In the genomic region with DNA sequence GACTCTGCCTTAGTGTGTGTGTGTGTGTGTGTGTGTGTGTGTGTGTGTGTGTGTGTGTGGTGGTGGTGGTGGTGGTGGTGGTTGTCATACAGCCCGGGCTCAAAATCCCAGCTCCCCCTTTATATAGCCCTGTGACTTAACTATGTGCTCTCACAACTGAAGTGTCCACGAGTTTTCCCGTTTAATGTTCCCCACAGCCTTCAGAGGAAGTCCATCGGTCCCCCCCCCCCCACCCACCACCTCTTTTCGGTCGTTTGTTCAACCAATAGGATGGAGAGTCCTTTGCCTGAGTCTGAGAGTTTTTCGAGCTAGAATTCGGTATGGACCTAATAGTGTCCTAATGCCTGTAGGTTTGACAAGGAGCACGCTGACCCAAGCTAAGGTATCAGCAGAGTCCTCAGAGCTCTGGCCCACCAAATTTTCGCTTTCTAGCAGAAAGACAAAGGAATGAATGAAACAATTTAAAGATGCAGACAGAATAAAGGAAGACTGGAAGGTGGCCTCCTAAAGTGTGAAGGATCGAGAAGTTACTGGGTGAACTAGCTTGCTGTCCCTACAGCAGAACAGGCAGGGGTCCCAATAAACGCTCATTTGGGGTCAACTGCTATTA, we compare ENCODE assay signal across 8 mouse cellular contexts. TPM values are rescaled to one million over a fixed set of nuclear protein-coding genes. Genes with fewer than 3 reads are reported as not detected.
A peak's percentile ranks its signal among the peaks of the same experiment; 100 is the strongest.
DNase-seq lines count a peak whose midpoint lies in the region; ATAC-seq and TF ChIP-seq lines count a peak whose summit lies in the region.

No protein-coding gene starts in this region.

- no peak for TF ChIP-seq CTCF in midbrain, postnatal 0 days (IDR thresholded peaks at IDR 0.05)

- peak overlapping the region; percentile 84 for H3K4me2 ChIP-seq in kidney, embryonic 15.5 days
- peak overlapping the region; percentile 68 for H3K4me2 ChIP-seq in embryonic facial prominence, embryonic 11.5 days (ENCODE audit: low read depth, low read length)
- peak overlapping the region; percentile 92 for H3K4me2 ChIP-seq in intestine, embryonic 14.5 days (ENCODE audit: low read length)
- H3K4me2 ChIP-seq in midbrain, postnatal 0 days (ENCODE audit: low read depth, low read length, poor library complexity, severe bottlenecking), result peak overlapping the region; percentile 95

- H3K9me3 ChIP-seq in kidney, embryonic 15.5 days (replicated peaks), result no peaks in the 10 kb centered on the region
- H3K9me3 ChIP-seq in embryonic facial prominence, embryonic 11.5 days (replicated peaks; ENCODE audit: control insufficient read depth, low read length), result no peaks in the 10 kb centered on the region
- H3K9me3 ChIP-seq in intestine, embryonic 14.5 days (ENCODE audit: control insufficient read depth, low read length), result no peaks in the 10 kb centered on the region
- H3K9me3 ChIP-seq in midbrain, postnatal 0 days (ENCODE audit: low read length), result no peaks in the 10 kb centered on the region

- H3K27me3 ChIP-seq in kidney, embryonic 15.5 days, result no peaks in the 10 kb centered on the region
- H3K27me3 ChIP-seq in embryonic facial prominence, embryonic 11.5 days (ENCODE audit: control insufficient read depth, insufficient read depth, low read length), result no peaks in the 10 kb centered on the region
- no peaks in the 10 kb centered on the region for H3K27me3 ChIP-seq in intestine, embryonic 14.5 days (replicated peaks; ENCODE audit: control insufficient read depth, insufficient read depth, low read length)
- peaks cover 11% of the 10 kb centered on the region for H3K27me3 ChIP-seq in midbrain, postnatal 0 days (ENCODE audit: insufficient read depth, low read length)

- peaks cover 72% of the 10 kb centered on the region for H3K4me1 ChIP-seq in kidney, embryonic 15.5 days
- H3K4me1 ChIP-seq in embryonic facial prominence, embryonic 11.5 days (ENCODE audit: control insufficient read depth, insufficient read depth, low read length), result peaks cover 2% of the 10 kb centered on the region; the same call in 1 of the 2 replicates
- peaks cover 41% of the 10 kb centered on the region for H3K4me1 ChIP-seq in intestine, embryonic 14.5 days (replicated peaks; ENCODE audit: control insufficient read depth, insufficient read depth, low read length)
- H3K4me1 ChIP-seq in midbrain, postnatal 0 days (ENCODE audit: insufficient read depth, low read length), result peaks cover 14% of the 10 kb centered on the region; the same call in 1 of the 2 replicates

- no peak for ATAC-seq in kidney, embryonic 15.5 days (replicated peaks; ENCODE audit: low FRiP score)
- no peak for ATAC-seq in embryonic facial prominence, embryonic 11.5 days (replicated peaks; ENCODE audit: insufficient number of reproducible peaks, low FRiP score, low TSS enrichment, low read depth)
- no peak for ATAC-seq in intestine, embryonic 14.5 days (replicated peaks; ENCODE audit: low FRiP score, low TSS enrichment, low read depth)
- no peak for ATAC-seq in midbrain, postnatal 0 days (ENCODE audit: low FRiP score)
- ATAC-seq in activated CD4-positive, CD25-positive, alpha-beta regulatory T cell, adult 4 months, result no peak

- peak overlapping the region; percentile 66 for H3K9ac ChIP-seq in kidney, embryonic 15.5 days
- peak overlapping the region; percentile 77 for H3K9ac ChIP-seq in embryonic facial prominence, embryonic 11.5 days (replicated peaks; ENCODE audit: low read length)
- H3K9ac ChIP-seq in intestine, embryonic 14.5 days (ENCODE audit: low read length), result peak overlapping the region; percentile 81
- H3K9ac ChIP-seq in midbrain, postnatal 0 days (replicated peaks; ENCODE audit: low read length, poor library complexity, severe bottlenecking), result peak overlapping the region; percentile 72; the same call in 1 of the 2 replicates

- H3K4me3 ChIP-seq in kidney, embryonic 15.5 days (replicated peaks), result peak overlapping the region; percentile 62
- peak overlapping the region; percentile 65 for H3K4me3 ChIP-seq in embryonic facial prominence, embryonic 11.5 days (ENCODE audit: low read depth, low read length)
- peak overlapping the region; percentile 98 for H3K4me3 ChIP-seq in intestine, embryonic 14.5 days (ENCODE audit: low read depth, low read length)
- peak overlapping the region; percentile 62 for H3K4me3 ChIP-seq in midbrain, postnatal 0 days (ENCODE audit: low read depth, low read length)

- H3K27ac ChIP-seq in kidney, embryonic 15.5 days, result peak overlapping the region; percentile 94
- H3K27ac ChIP-seq in embryonic facial prominence, embryonic 11.5 days (replicated peaks; ENCODE audit: low read depth, low read length), result no peak overlapping the region
- H3K27ac ChIP-seq in intestine, embryonic 14.5 days (ENCODE audit: low read depth), result no peak overlapping the region
- H3K27ac ChIP-seq in midbrain, postnatal 0 days (ENCODE audit: low read depth, low read length), result peak overlapping the region; percentile 85

- WGBS in kidney, embryonic 15.5 days, result 28% methylated on average over 11 of the region's 12 CpGs
- 40% methylated on average over 12 of the region's 12 CpGs for WGBS in embryonic facial prominence, embryonic 11.5 days
- 34% methylated on average over 12 of the region's 12 CpGs for WGBS in intestine, embryonic 14.5 days
- 34% methylated on average over 12 of the region's 12 CpGs for WGBS in midbrain, postnatal 0 days

- DNase-seq in kidney, postnatal 10 days, result no peak
- DNase-seq in embryonic facial prominence, embryonic 11.5 days (ENCODE audit: low spot score), result no peak
- no peak for DNase-seq in intestine, embryonic 14.5 days (ENCODE audit: low spot score)
- DNase-seq in midbrain, postnatal 0 days (ENCODE audit: low spot score), result no peak
- DNase-seq in thymus, postnatal 0 days (ENCODE audit: low spot score), result no peak
- DNase-seq in kidney, adult 9 months, result no peak

- peaks cover 16% of the 10 kb centered on the region for H3K36me3 ChIP-seq in kidney, embryonic 15.5 days
- no peaks in the 10 kb centered on the region for H3K36me3 ChIP-seq in embryonic facial prominence, embryonic 11.5 days (replicated peaks; ENCODE audit: control insufficient read depth, insufficient read depth, low read depth, low read length)
- H3K36me3 ChIP-seq in intestine, embryonic 14.5 days (ENCODE audit: control insufficient read depth, insufficient read depth, low read length), result peaks cover 22% of the 10 kb centered on the region
- peaks cover 13% of the 10 kb centered on the region for H3K36me3 ChIP-seq in midbrain, postnatal 0 days (ENCODE audit: insufficient read depth, low read length)

RNA-seq across cellular contexts. Expression of a gene that starts 1.1 kb away (rescaled TPM):
- polyA plus RNA-seq in kidney, embryonic 15.5 days (2015; fragmentation: Nextera tagmentation; extraction: Ambion mirVana), result 139 and 160 TPM in 2 replicates
- polyA plus RNA-seq in embryonic facial prominence, embryonic 11.5 days (2014; fragmentation: Nextera tagmentation; extraction: Ambion mirVana), result 247 and 268 TPM in 2 replicates
- polyA plus RNA-seq in intestine, embryonic 14.5 days (2014; fragmentation: Nextera tagmentation; extraction: Ambion mirVana), result 111 and 199 TPM in 2 replicates
- total RNA-seq in midbrain, postnatal 0 days (2014; rRNA removed), result 137 and 150 TPM in 2 replicates
- polyA plus RNA-seq in midbrain, postnatal 0 days (2015; fragmentation: Nextera tagmentation; extraction: Ambion mirVana), result 143 and 144 TPM in 2 replicates
- polyA plus RNA-seq in thymus, postnatal 0 days (2015; fragmentation: Nextera tagmentation; extraction: Ambion mirVana), result 421 and 425 TPM in 2 replicates
- 10 to 100 TPM; 14.2 to 26.1 TPM for polyA plus RNA-seq in activated CD4-positive, CD25-positive, alpha-beta regulatory T cell, adult 4 months (2017; shearing (Covaris generic))

RNA-seq across cellular contexts. Expression of a gene that starts 2.6 kb away (rescaled TPM):
- 42.5 and 44.8 TPM in 2 replicates for polyA plus RNA-seq in kidney, embryonic 15.5 days (2015; fragmentation: Nextera tagmentation; extraction: Ambion mirVana)
- polyA plus RNA-seq in embryonic facial prominence, embryonic 11.5 days (2014; fragmentation: Nextera tagmentation; extraction: Ambion mirVana), result 22.6 and 26.8 TPM in 2 replicates
- 123 and 138 TPM in 2 replicates for polyA plus RNA-seq in intestine, embryonic 14.5 days (2014; fragmentation: Nextera tagmentation; extraction: Ambion mirVana)
- total RNA-seq in midbrain, postnatal 0 days (2014; rRNA removed), result 14.7 and 16.6 TPM in 2 replicates
- polyA plus RNA-seq in midbrain, postnatal 0 days (2015; fragmentation: Nextera tagmentation; extraction: Ambion mirVana), result 9.5 and 9.8 TPM in 2 replicates
- polyA plus RNA-seq in thymus, postnatal 0 days (2015; fragmentation: Nextera tagmentation; extraction: Ambion mirVana), result 6.2 and 7.3 TPM in 2 replicates
- polyA plus RNA-seq in activated CD4-positive, CD25-positive, alpha-beta regulatory T cell, adult 4 months (2017; shearing (Covaris generic)), result 1 to 10 TPM; 3.2 to 5.1 TPM

RNA-seq across cellular contexts. Expression of a gene that starts 6.6 kb away (rescaled TPM):
- 129 and 137 TPM in 2 replicates for polyA plus RNA-seq in kidney, embryonic 15.5 days (2015; fragmentation: Nextera tagmentation; extraction: Ambion mirVana)
- 65.1 and 65.2 TPM in 2 replicates for polyA plus RNA-seq in embryonic facial prominence, embryonic 11.5 days (2014; fragmentation: Nextera tagmentation; extraction: Ambion mirVana)
- 96.9 and 103 TPM in 2 replicates for polyA plus RNA-seq in intestine, embryonic 14.5 days (2014; fragmentation: Nextera tagmentation; extraction: Ambion mirVana)
- 24.9 and 29.3 TPM in 2 replicates for total RNA-seq in midbrain, postnatal 0 days (2014; rRNA removed)
- 149 and 155 TPM in 2 replicates for polyA plus RNA-seq in midbrain, postnatal 0 days (2015; fragmentation: Nextera tagmentation; extraction: Ambion mirVana)
- polyA plus RNA-seq in thymus, postnatal 0 days (2015; fragmentation: Nextera tagmentation; extraction: Ambion mirVana), result 90.6 and 99.5 TPM in 2 replicates
- polyA plus RNA-seq in activated CD4-positive, CD25-positive, alpha-beta regulatory T cell, adult 4 months (2017; shearing (Covaris generic)), result 10 to 100 TPM; 54.3 to 76.4 TPM

RNA-seq across cellular contexts. Expression of a gene that starts 13.8 kb away (rescaled TPM):
- 39.5 and 41.0 TPM in 2 replicates for polyA plus RNA-seq in kidney, embryonic 15.5 days (2015; fragmentation: Nextera tagmentation; extraction: Ambion mirVana)
- 26.7 and 30.5 TPM in 2 replicates for polyA plus RNA-seq in embryonic facial prominence, embryonic 11.5 days (2014; fragmentation: Nextera tagmentation; extraction: Ambion mirVana)
- polyA plus RNA-seq in intestine, embryonic 14.5 days (2014; fragmentation: Nextera tagmentation; extraction: Ambion mirVana), result 38.7 and 50.5 TPM in 2 replicates
- total RNA-seq in midbrain, postnatal 0 days (2014; rRNA removed), result 33.1 and 44.4 TPM in 2 replicates
- polyA plus RNA-seq in midbrain, postnatal 0 days (2015; fragmentation: Nextera tagmentation; extraction: Ambion mirVana), result 77.7 and 83.2 TPM in 2 replicates
- polyA plus RNA-seq in thymus, postnatal 0 days (2015; fragmentation: Nextera tagmentation; extraction: Ambion mirVana), result 23.9 and 24.8 TPM in 2 replicates
- 1 to 10 TPM; 2.5 to 2.6 TPM for polyA plus RNA-seq in activated CD4-positive, CD25-positive, alpha-beta regulatory T cell, adult 4 months (2017; shearing (Covaris generic))

RNA-seq across cellular contexts. Expression of a gene that starts 18.7 kb away (rescaled TPM):
- polyA plus RNA-seq in kidney, embryonic 15.5 days (2015; fragmentation: Nextera tagmentation; extraction: Ambion mirVana), result 22.5 and 24.1 TPM in 2 replicates
- 16.1 and 18.0 TPM in 2 replicates for polyA plus RNA-seq in embryonic facial prominence, embryonic 11.5 days (2014; fragmentation: Nextera tagmentation; extraction: Ambion mirVana)
- polyA plus RNA-seq in intestine, embryonic 14.5 days (2014; fragmentation: Nextera tagmentation; extraction: Ambion mirVana), result 23.3 and 25.2 TPM in 2 replicates
- total RNA-seq in midbrain, postnatal 0 days (2014; rRNA removed), result 14.9 and 31.2 TPM in 2 replicates
- 21.6 and 25.7 TPM in 2 replicates for polyA plus RNA-seq in midbrain, postnatal 0 days (2015; fragmentation: Nextera tagmentation; extraction: Ambion mirVana)
- 17.9 and 21.3 TPM in 2 replicates for polyA plus RNA-seq in thymus, postnatal 0 days (2015; fragmentation: Nextera tagmentation; extraction: Ambion mirVana)
- polyA plus RNA-seq in activated CD4-positive, CD25-positive, alpha-beta regulatory T cell, adult 4 months (2017; shearing (Covaris generic)), result 10 to 100 TPM; 44.8 to 46.0 TPM

Comparison
In these comparisons a context has a peak if more than half of its experiments do, and no peak if none do; other contexts are left out.
1. H3K27ac ChIP-seq: peak in kidney, embryonic 15.5 days (single experiment) and midbrain, postnatal 0 days (single experiment); none in embryonic facial prominence, embryonic 11.5 days (single experiment) and intestine, embryonic 14.5 days (single experiment).
2. Peak in every context shown above with its lines, with median percentiles within 50 percentile points of each other: H3K4me2 ChIP-seq, H3K4me3 ChIP-seq and H3K9ac ChIP-seq.